Mouse (Mus musculus): ENCODE results near the gene Ftl1.
"Not testable (repeated sequence)": the region's sequence is repeated elsewhere in the genome, so short reads cannot be mapped to it uniquely, and the experiment has no call there.

The Ftl1 gene

GRCm38 (mm10) chr7:45459564-45460140 is at the start of gene Ftl1:
Gene Ftl1, minus strand, starts transcription at chr7:45459884.
- DNase-seq (ENCODE audit: low read depth, low spot score): peak; percentile 98

GRCm38 (mm10) chr7:45509181-45509882 is 49.6 kb upstream of the Ftl1 start:
- DNase-seq (ENCODE audit: low read depth, low spot score): no peak

DNA sequence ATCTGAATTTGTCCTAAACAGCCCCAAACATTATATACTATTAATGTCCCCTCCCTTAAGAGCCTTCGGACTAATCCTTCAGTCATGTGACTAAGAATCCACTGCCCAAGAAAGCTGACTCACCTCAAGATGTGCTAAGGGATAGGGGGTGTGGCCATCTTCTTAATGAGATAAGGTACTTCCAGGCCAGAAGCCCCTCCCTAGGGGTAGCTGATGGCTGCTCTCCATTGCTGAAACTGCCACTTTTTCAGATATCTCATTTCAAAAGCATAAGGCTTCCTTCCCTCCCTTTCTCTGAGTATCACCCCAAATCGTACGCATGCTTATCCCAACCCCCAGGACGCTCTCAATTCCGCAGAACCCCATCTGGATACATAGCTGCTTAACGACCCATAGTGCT is 48.9 kb upstream of the Ftl1 start:
- no peak for DNase-seq (ENCODE audit: low read depth, low spot score)

DNA sequence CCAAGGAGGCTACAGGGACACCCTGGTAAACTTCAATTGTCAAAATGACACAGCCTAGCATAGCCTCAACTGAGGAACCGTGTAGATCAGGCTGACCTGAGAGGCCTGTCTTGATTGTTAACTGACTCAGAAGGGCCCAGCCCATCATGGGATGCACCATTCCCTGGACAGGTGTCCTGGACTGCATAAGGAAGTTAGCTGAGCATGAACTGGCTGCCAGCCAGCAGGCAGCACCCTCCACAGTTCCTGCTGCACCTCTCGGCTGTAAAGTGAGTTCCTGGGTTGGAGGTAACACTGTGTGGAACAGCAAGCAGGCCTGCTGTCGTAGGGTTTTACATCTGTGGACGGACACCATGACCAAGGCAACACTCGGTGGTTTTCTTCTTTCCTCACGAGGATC is 47.9 kb upstream of the Ftl1 start:
- no peak for DNase-seq (ENCODE audit: low read depth, low spot score)

DNA sequence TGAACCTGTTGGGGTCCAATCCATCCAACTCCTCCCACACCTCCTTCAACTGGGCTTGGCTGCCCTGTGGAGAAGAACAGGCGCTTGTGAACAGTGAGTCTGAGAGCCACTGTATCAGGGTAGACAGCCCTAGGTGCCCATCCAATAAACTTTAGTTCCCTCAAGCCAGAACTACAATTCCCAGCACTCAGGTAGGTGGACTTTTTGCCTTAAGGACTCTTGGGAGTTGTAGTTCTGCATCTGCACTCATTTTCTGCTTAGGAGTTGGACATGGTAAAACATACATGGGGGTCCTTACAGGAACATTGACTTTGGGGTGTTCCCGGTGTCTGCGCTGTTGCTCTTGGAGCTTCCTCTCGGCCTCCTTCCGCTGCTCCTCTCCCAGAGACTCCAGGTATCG is 38.7 kb upstream of the Ftl1 start:
- DNase-seq (ENCODE audit: low read depth, low spot score): no peak

GRCm38 (mm10) chr7:45494548-45494947 is 34.9 kb upstream of the Ftl1 start:
- no peak for DNase-seq (ENCODE audit: low read depth, low spot score)

- DNase-seq (ENCODE audit: low read depth, low spot score): no peak
These were observed 33.3 kb upstream of the Ftl1 start for GRCm38 (mm10) chr7:45492951-45493350.

DNA sequence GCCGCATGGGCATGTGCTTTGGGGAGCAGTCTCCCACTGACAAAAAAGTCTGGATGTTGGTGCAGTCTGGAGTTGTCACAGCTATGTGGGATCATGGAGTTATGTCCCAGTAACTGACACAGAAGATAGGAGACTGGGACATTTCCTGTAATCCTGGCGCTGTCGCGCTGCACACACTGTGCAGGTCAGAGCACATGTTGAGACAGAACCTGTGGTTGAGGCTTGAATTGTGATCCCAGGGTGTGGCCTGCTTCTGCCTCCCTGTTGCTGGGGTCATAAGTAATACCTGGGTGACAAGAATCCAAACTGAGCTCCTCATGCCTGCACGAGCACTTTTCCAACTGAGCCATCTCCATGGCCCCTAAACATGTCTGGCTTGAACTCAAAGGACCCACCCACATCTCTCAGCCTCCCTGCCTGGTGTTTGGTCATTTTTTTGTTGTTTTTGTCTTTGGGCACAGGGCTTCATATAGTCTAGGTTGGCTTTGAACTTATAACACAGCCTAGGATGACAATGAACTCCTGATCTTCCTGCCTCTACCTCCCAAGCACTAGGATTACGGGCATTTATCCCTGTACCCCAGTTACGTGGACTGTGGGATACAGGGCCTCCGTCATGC is 32.7 kb upstream of the Ftl1 start:
- no peak for DNase-seq (ENCODE audit: low read depth, low spot score)

GRCm38 (mm10) chr7:45491264-45491663 is 31.6 kb upstream of the Ftl1 start:
- no peak for DNase-seq (ENCODE audit: low read depth, low spot score)

DNA sequence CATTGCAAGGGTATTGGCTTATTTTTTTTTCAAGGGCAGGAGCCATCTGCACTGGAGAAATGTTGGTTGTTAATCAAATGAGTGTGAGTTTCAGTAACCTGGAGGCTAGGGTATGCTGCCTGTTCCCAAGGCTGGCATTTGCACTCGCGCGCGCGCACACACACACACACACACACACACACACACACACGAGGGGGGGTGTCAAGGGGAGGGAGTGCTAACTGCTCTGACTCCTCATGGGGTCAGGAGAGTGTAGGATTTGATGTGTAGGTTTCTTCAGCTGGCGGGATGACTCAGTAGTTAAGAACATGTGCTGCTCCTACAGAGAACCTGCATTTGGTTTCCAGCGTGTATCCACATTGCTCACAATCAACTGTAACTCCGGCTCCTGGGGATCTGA is 31.1 kb upstream of the Ftl1 start:
- no peak for DNase-seq (ENCODE audit: low read depth, low spot score)

GRCm38 (mm10) chr7:45489578-45489977 is 29.9 kb upstream of the Ftl1 start:
- no peak for DNase-seq (ENCODE audit: low read depth, low spot score)

DNA sequence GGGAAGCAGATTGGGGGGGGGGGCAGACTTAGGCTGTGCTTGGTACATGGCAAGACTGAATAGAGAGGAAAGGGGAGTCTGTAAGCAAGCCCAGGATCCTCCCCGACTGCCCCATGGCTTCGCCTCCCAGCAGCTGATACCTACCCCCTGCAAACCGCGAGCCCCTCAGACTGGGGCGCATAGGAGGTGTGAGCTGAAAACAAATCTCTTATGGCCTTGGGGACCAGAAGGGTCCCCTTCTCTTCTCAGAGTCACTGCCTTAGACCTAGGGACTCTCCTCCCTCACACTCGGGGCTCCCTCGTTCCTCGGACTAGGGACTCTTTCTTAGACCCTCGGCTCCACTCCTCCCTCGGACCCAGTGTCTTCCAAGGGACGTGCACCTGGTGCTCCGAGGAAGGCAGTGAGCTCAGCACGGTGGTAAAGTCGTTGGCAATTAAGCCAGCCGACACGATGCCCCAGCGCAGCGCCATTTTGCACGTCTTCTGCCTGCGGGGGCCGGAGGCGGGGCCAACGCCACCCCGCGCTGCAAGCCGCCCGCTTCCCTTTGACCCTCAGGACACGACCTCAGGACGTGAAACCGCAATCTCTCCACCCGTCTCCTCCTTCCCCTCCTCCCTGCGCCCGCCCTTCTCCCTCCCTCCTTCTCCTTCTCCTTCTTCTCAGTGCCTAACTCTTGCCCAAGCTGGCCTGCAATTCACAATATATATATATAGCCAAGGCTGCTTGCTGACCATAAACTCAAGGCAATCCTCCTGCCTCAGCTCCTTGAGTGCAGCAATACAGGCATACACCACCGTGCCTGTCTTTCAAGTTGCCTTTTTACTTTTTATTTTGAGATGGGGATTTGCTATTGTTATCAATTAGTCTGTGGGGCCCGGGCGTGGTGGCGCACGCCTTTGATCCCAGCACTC is 28.9 kb upstream of the Ftl1 start, which contains the start of gene Dhdh:
TSS of gene Dhdh (minus strand) at position 513 of the 912 bp plus-strand sequence.
- no peak for DNase-seq (ENCODE audit: low read depth, low spot score)

DNA sequence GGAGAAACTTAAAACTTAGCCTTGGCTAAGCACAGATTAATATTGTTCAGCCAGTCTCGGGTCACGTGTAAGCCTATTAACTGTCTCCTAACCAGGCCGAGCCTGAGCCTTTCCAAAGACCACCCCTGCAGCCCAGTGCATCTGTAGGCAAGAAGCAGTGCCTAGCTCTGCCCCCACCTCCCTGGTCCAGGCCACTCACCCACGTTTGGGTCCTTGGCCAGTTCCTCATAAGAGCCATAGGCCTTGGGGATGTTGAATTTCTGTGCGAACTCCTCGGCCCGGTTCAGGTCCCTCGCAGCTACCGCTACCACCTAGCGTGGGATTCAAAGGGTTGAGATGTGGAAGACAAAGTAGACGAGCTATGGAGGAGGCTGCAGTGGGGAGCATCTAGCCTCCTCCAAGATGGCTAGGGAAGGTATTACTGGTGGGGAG is 28.2 kb upstream of the Ftl1 start:
- no peak for DNase-seq (ENCODE audit: low read depth, low spot score)

GRCm38 (mm10) chr7:45486761-45487415 is 27.2 kb upstream of the Ftl1 start, which contains the start of gene Gm45808:
Gene Gm45808, minus strand, starts transcription at chr7:45486811.
- no peak for DNase-seq (ENCODE audit: low read depth, low spot score)

DNA sequence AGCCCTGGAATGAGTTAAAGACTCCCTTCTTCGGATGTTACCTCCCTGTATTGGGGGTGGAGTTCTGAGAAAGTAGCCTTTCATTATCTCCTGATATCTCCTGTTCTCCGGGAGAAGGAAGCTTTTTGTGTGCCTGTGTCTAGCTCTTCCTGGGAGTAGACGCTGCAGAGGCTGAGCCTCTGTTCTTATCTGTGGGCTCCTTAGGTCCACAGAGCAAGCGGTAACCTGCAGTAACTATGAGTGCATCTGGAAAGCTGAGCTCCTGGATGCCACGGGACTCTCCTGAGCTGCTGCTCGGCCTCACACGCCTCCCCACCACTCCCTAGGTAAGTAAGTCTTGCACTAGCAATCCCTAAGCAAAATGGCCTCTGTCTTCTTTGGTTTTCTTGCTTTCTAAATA is 26.5 kb upstream of the Ftl1 start:
- DNase-seq (ENCODE audit: low read depth, low spot score): no peak

DNA sequence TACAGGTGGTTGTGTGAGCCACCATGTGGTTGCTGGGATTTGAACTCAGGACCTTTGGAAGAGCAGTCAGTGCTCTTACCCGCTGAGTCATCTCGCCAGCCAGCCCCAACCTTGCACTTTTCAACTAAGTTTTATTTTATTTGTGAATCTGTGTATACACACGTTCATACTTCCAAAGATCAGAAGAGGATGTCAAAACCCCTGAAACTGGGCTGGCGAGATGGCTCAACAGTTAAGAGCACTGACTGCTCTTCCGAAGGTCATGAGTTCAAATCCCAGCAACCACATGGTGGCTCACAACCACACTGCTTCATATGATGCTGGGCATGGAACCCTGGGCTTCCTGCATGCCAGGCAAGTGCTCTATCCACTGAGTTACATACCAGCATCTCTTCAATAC is 25.3 kb upstream of the Ftl1 start:
- DNase-seq (ENCODE audit: low read depth, low spot score): not testable (repeated sequence)

GRCm38 (mm10) chr7:45482166-45482565 is 22.5 kb upstream of the Ftl1 start:
- DNase-seq (ENCODE audit: low read depth, low spot score): no peak

- DNase-seq (ENCODE audit: low read depth, low spot score): no peak
These were observed 21.8 kb upstream of the Ftl1 start, which contains the start of gene Tulp2 for GRCm38 (mm10) chr7:45481374-45481927. Gene Tulp2, plus strand, starts transcription at chr7:45481877.

GRCm38 (mm10) chr7:45480310-45480709 is 20.6 kb upstream of the Ftl1 start:
- DNase-seq (ENCODE audit: low read depth, low spot score): not testable (repeated sequence)

- no peak for DNase-seq (ENCODE audit: low read depth, low spot score)
These were observed 19.1 kb upstream of the Ftl1 start for GRCm38 (mm10) chr7:45478774-45479173.

- peak; percentile 56 for DNase-seq (ENCODE audit: low read depth, low spot score)
These were observed 17.3 kb upstream of the Ftl1 start for GRCm38 (mm10) chr7:45477003-45477402.

Data from forelimb bud, embryonic 11.5 days (tissue).